Mouse (Mus musculus): ENCODE data around the gene Foxk2.
A peak's percentile ranks its signal among the peaks of the same experiment; 100 is the strongest.

The Foxk2 gene

GRCm38 (mm10) chr11:121259160-121260100 is at the start of gene Foxk2:
Gene Foxk2 (plus strand): TSS chr11:121259990.
- peak; percentile 82 for DNase-seq (ENCODE audit: low read depth, low spot score)

DNA sequence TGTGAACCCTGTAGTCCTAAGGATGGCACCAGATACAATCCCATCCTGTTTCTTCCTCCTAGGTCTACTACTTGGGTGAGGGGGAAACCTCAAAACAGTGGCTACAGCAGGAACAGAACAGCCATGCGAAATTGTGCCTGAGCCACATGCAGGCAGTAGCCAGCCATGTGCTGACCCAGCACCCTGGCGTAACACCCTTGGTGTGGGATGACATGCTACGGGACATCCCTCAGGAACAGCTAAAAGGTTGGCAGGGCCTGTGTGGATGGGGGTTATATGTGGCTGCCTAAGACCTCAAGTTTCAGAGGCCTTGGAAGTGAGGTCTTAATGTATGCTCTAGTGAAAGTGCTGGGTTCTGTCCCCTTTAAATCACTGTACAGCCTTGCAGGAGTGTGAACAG is 43.0 kb upstream of the Foxk2 start:
- DNase-seq (ENCODE audit: low read depth, low spot score): no peak

DNA sequence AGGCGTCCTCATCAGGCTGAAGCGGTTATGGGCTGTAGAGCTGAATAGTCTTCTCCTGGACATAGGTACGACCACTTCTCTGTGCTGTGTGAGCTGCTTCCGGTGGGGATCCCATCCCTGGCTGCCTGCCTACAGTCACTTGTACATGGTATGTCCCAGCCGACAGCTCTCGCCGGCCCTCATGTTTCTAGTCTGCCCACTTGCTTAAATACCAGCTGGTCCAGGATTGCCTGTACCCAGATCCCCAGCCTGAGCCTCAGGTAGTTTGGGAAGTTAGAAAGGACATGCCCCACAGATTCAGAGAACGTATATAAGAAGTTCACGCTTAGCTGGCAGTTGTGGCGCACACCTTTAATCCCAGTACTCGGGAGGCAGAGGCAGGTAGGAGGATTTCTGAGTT is 40.0 kb upstream of the Foxk2 start:
- no peak for DNase-seq (ENCODE audit: low read depth, low spot score)

DNA sequence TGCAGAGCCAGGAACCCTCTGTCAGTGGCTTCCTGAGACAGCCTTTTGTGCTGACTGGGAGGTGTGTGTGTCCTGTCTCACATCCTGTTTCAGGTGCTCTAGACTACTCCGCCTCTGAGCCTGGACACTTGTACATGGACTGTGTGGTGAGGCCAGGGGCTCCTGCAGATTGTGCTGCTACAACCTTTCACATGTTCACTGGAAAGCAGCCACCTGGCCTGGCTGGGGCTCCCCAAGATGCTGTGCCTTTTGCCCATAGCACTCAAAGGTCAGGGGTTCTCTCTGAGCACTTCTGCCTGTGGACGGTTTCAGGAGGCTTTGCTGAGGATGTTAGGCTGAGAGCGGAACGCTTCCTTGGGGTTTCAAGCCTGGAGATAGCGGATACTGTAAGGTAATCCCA is 39.0 kb upstream of the Foxk2 start:
- no peak for DNase-seq (ENCODE audit: low read depth, low spot score)

- no peak for DNase-seq (ENCODE audit: low read depth, low spot score)
These were observed 38.3 kb upstream of the Foxk2 start for GRCm38 (mm10) chr11:121221321-121222010.

DNA sequence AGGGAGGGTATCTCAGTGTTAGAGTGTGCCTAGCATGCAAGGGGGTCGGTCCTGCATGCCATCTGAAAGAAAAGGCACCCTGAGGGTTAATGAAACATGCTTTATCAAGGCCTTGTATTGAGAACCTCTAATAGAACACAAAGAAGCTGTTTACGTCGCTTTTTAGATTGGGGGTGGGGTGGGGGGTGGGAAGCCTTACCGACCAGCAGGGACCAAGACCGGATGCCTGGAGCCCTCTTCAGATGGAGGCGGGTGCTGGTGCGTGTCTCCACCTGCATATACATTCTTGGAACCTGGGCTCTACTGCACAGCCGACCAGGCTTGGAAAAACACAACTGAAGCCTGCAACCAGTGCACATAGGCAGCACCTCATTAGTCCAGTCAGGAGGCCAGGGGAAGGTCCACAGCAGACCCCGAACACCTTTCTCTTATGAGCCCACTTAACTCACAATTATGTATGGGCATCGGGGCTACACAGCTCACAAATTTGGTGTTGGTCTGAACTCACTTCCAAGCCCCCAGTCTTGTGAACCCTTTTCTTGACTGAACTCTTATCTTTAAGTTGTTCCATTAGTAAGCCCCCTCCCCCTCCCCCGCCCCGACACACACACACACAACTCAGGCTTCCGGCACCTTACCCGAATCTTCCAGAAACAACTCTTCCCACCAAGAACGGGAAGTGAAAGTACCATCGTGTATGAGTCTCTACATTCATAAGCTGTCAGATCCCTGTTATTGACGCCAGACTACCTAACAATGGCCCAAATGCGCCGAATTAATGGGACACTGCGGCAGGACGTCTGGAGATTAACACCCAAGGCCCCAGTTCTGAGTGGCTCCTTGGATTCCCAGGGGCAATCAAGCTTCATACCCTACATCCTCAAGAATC is 31.4 kb upstream of the Foxk2 start:
- DNase-seq (ENCODE audit: low read depth, low spot score): no peak

GRCm38 (mm10) chr11:121229018-121229439 is 30.8 kb upstream of the Foxk2 start, which contains the start of gene Cybc1:
Gene Cybc1 (minus strand): TSS chr11:121229322.
- DNase-seq (ENCODE audit: low read depth, low spot score): peak; percentile 69

DNA sequence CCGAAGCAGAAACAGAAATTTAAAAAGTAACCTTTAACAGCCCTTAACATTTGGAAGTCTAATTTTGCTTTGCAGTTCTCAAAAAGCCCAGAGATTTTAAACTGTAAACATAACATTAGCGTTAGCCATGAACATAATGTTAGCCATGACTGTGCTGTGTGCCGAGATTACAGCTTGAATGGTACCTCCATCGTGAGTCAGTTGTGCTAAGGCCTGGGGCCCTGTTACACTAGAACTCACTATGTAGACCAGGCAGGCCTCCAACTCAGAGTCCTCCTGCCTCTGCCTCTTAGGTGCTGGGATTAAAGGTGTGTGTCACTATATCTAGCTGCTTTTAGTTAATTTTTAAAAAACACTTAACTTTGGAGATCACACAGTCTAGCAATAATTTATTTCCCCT is 28.6 kb upstream of the Foxk2 start:
- no peak for DNase-seq (ENCODE audit: low read depth, low spot score)

DNA sequence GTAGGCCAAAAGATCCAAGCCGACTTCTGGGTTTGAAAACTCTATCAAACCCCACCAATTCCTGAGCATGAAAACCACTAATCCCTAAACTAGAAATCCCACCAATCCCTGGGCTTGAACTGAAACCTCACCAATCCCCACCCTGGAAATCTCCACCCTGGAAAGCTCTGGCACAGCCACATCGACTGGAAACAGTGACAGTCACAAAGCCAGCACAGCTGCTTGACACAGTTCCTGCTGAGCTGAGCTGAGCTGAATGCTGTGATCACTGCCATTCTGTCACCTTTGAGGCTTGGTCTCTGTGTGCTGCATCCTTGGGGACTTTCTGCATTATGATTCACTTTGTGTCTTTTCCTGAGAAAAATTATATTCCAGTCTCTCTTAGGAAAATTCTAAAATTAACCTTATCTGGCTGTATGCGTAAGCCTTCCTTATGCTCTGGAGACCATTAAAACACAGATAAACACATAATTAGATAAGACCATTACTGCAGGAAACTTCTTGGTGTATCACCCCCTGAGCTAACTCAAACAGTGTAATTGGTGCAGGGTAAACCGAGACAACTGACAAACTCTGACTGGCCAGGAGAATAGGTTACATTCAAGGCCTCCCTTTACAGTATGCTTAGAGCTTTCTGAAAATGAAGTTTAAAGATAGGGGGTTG is 28.0 kb upstream of the Foxk2 start:
- DNase-seq (ENCODE audit: low read depth, low spot score): no peak

DNA sequence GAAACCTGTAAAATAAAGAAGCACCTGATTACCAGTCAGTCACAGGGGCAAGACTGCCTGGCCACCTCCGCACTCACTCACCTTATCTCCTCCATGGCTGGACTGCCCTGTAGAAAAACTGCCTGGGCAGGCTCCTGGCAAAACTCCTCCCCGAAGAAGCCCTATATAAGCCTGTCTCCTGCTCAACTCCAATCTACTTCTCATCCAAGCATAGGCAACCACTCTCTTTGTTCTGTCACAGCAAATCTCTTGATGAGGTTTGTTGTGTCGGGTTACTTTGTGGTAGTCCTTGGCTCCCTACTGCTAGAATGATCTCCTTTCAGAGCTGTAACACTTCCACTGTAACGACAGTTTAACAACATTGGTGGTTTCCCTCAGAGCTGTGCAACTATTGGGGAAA is 27.1 kb upstream of the Foxk2 start:
- no peak for DNase-seq (ENCODE audit: low read depth, low spot score)

DNA sequence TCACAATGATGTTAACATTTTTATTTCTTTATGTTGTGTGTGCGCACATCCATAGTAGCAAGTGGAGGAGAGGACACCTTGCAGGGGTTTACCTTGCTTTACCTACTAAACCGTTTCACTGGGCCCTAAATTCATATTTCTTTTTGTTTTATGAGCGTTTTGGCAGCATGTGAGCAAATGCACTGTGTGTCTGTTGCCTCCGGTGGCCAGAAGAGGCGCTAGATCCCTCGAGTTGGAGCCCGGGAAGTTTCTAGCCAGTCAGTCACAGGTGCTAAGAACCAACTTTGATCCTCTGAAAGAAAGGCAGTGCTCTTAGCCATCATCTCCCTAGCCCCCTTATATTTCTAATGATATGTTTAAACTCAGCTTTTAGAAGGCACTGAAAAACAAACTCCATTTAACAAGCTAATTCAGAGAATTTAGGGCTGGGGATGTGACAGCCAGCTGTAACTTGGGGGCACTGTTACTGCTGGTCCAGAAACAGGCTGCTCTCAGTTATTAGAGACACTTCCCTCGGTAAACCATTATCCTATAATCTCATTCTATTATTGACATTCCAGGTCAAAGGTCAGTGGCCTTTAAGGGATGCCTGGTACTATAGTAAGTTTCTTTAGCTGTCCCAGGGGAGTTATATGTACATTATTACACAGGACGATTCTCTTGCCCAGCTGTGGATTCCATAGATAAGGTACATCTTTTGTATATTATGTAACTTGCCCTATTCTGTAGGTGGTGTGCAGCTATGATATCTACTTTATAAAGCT is 24.1 kb upstream of the Foxk2 start:
- peak; percentile 57 for DNase-seq (ENCODE audit: low read depth, low spot score)

DNA sequence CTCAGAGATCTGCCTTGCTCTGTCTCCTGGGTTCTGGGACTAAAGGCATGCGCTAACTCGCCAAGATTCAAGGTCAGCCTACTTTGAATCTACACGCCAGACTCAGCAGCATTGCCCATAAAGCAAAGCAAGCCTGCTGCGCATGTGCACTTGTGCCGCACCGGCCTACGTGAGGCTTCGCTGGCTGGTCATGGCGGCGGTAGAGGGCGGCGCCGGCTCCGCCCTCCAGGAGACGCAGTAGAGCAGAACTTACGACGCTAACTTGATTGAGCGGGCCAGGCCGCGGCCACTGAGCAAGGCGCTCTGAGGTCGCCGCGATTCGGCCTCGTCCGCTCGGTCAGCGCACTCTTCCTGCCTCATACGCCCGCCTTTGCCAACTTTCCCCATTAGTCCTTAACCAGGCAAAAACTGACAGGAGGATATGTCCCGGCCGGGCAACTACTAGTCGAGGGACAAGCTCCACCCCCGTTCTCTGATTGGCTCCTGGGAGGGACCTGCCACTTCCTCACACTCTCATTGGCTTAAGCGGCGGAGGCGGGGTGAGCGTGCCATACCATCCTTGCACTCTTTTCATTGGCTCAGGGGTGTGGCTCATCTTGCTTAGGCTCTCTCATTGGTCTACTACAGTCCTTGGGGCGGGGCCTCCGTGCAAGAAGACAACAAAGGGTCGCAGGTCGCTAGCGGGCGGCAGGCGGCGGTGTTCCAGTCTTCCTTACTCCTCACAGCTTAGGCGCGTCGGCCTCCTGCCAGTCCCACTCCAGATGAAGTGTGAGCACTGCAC is 23.0 kb upstream of the Foxk2 start, which contains the start of gene Narf:
Narf (plus strand) TSS at position 690 of the 781 bp plus-strand sequence.
- peak; percentile 100 for DNase-seq (ENCODE audit: low read depth, low spot score)

- no peak for DNase-seq (ENCODE audit: low read depth, low spot score)
These were observed 22.3 kb upstream of the Foxk2 start for GRCm38 (mm10) chr11:121237345-121238128.

GRCm38 (mm10) chr11:121239669-121240068 is 20.1 kb upstream of the Foxk2 start:
- peak; percentile 68 for DNase-seq (ENCODE audit: low read depth, low spot score)

DNA sequence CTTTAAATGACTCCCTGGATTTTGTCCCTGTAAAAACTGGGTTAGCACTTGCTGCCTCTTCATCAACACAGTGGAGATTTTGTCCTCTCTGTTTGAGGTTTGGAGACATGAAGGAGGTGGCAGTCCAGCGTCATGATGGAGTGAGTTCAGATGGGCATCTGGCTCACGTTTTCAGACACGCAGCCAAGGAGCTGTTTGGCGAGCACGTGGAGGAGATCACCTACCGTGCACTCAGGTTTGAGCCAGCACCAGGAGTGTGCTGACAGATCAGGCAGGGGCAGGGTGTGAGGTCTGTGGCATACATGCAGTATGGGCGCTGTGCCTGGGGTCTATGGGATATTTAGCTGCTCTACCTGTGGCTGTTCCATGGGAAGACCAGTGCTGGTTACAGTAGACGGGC is 9.6 kb upstream of the Foxk2 start:
- no peak for DNase-seq (ENCODE audit: low read depth, low spot score)

- no peak for DNase-seq (ENCODE audit: low read depth, low spot score)
These were observed 569 bp downstream of the Foxk2 start for GRCm38 (mm10) chr11:121260211-121260906.

DNA sequence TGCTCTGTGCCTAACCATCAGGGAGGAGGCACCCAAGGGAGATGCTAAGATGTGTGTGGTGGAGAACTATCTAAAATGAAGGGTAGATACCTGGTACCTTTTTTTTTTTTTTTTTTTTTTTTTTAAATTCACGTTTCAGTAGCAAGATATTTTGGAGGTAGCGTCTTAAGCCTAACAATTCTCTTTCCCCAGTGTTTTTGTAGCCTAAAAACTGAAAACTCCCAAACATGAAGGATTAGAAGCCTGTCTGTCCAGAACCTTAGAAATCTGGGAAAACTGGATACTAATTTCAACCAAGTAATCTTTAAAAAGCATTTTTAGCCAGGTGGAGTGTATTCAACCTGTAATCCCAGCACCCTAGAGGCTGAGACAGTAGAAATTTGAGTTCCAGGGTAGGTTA is 1.3 kb downstream of the Foxk2 start:
- DNase-seq (ENCODE audit: low read depth, low spot score): no peak

- no peak for DNase-seq (ENCODE audit: low read depth, low spot score)
These were observed 17.7 kb downstream of the Foxk2 start for GRCm38 (mm10) chr11:121277516-121277915.
